Mouse (Mus musculus) erythroblast, embryonic 14.5 days (primary cell): ENCODE results near the gene Cenps.
"Not testable (repeated sequence)": the region's sequence is repeated elsewhere in the genome, so short reads cannot be mapped to it uniquely, and the experiment has no call there.

ENCODE experiments used
- GATA1 ChIP-seq: IDR thresholded peaks from 2 replicates; pipeline ENCODE4 v1.6.1; 2012; ENCODE audit warnings: low read length, inconsistent platforms, mixed read lengths
- TAL1 ChIP-seq: IDR thresholded peaks from 3 replicates; pipeline ENCODE4 v1.6.1; 2012; ENCODE audit warnings: low read length, inconsistent platforms, mixed read lengths

GRCm38 (mm10) chr4:149119978-149120562, 17.4 kb downstream of the Cenps start:
- TF ChIP-seq GATA1, TAL1: not testable (repeated sequence)
